Mouse (Mus musculus) stomach, embryonic 15.5 days (tissue): ENCODE results near the gene Strn. TPM values are rescaled to one million over a fixed set of nuclear protein-coding genes. Genes with fewer than 3 reads are reported as not detected.

ENCODE experiments used
- ATAC-seq: fragments of 200-750 bp; cut with Nextera tagmentation; 2 replicates; pipeline ENCODE4 v1.8.0; 2017; ENCODE audit warnings: low read depth, moderate number of reproducible peaks, moderate TSS enrichment; ENCODE audit not compliant: insufficient read depth, low FRiP score
- H3K27ac ChIP-seq: fragments of 300-500 bp; sonication (generic); 2 replicates; pipeline ENCODE4 v1.5.1; 2015; ENCODE audit warnings: mild to moderate bottlenecking, inconsistent platforms
- H3K27me3 ChIP-seq: fragments of 300-500 bp; sonication (generic); replicated peaks from 2 replicates; pipeline ENCODE4 v1.6.1; 2015; ENCODE audit warnings: inconsistent platforms
- H3K36me3 ChIP-seq: fragments of 300-500 bp; sonication (generic); 2 replicates; pipeline ENCODE4 v1.6.1; 2015; ENCODE audit warnings: inconsistent platforms
- H3K4me1 ChIP-seq: fragments of 300-500 bp; sonication (generic); 2 replicates; pipeline ENCODE4 v1.6.1; 2015; ENCODE audit warnings: inconsistent platforms
- H3K4me2 ChIP-seq: fragments of 300-500 bp; sonication (generic); 2 replicates; pipeline ENCODE4 v1.6.1; 2015; ENCODE audit warnings: mild to moderate bottlenecking, inconsistent platforms
- H3K4me3 ChIP-seq: fragments of 300-500 bp; sonication (generic); replicated peaks from 2 replicates; pipeline ENCODE4 v1.5.1; 2015; ENCODE audit warnings: inconsistent platforms
- H3K9ac ChIP-seq: fragments of 300-500 bp; sonication (generic); 2 replicates; pipeline ENCODE4 v1.6.1; 2015; ENCODE audit warnings: inconsistent platforms
- H3K9me3 ChIP-seq: fragments of 300-500 bp; sonication (generic); 2 replicates; pipeline ENCODE4 v1.6.1; 2016; ENCODE audit warnings: inconsistent platforms
- WGBS: fragments of 180-500 bp; shearing (Covaris S2); methylation state at CpG from one replicate; pipeline ENCODE4 v1.1.7; 2015; 5-methylcytosine and 5-hydroxymethylcytosine counted together
- polyA plus RNA-seq: library from polyadenylated mRNA; unstranded; fragments of >200 nt; fragmentation: Nextera tagmentation; extraction: Ambion mirVana; gene quantifications from 2 replicates; pipeline ENCODE4 v1.2.1, GENCODE M21; 2015

Strn gene
- polyA plus RNA-seq, 1 experiment from 2014 or later = 4.9 TPM

DNA sequence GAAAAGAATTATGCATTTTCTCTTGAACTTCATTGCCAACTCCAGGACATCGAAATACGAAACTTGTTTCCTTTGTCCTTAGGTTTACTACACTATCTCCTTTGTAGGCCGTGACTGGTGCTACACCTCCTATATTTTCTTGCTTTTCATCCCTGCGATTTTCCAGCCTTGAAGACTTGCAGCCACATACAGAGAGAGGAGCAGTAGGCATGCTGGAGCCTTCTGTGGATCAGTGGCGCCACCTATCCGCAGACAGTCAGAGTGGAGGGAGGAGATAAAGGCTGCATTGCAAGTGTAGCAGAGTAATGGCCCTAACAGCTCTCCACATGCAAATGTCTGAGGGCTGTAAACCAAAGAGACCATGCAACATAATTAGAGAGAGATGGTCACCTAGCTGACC, 125.9 kb downstream of the Strn start:
- 76% methylated on average over 6 of the region's 6 CpGs for WGBS
- H3K27ac ChIP-seq = no peak overlapping the region

DNA sequence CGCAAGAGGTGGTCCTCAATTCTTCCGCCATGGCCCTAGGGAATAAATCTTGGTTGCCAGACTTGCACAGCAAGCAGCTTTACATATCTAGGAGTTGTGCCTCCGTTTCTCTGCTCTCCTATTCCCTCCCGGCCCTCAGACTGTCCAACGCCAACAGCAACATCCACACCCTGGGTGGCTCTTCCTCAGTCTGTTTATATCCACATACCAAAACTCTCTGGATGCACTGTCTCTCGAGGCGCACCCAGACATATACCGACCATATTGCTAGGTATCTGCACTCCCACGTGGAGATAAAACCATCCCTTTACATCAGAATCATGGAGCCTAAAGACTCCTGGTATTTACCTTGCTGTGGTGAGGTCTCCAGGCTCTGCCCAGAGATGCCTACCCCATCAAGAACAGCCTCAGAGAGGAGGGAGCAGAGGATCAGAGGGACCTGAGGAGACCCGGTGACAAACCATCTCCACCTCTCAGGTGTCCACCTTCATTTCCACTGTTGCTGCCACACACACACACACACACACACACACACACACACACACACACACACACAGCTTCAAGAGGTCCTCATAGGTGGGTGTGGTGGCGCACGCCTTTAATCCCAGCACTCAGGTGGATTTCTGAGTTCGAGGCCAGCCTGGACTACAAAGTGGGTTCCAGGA, 127.7 kb downstream of the Strn start:
- ATAC-seq = no peak
- Histone ChIP-seq H3K9ac (no peak overlapping the region), H3K4me1 (no peaks in the 10 kb centered on the region), H3K27ac (no peak overlapping the region), H3K4me3 (no peak overlapping the region), H3K4me2 (no peak overlapping the region), H3K9me3 (no peaks in the 10 kb centered on the region), H3K36me3 (no peaks in the 10 kb centered on the region), H3K27me3 (no peaks in the 10 kb centered on the region)
- WGBS = 81% methylated on average over 13 of the region's 13 CpGs

More for the DNA sequence above, 125.9 kb downstream of the Strn start:
- no peaks in the 10 kb centered on the region for H3K27me3 ChIP-seq
- H3K4me3 ChIP-seq = no peak overlapping the region
- no peaks in the 10 kb centered on the region for H3K36me3 ChIP-seq
- no peak overlapping the region for H3K9ac ChIP-seq
- no peaks in the 10 kb centered on the region for H3K4me1 ChIP-seq
- H3K4me2 ChIP-seq = no peak overlapping the region
- H3K9me3 ChIP-seq = no peaks in the 10 kb centered on the region
- no peak for ATAC-seq

DNA sequence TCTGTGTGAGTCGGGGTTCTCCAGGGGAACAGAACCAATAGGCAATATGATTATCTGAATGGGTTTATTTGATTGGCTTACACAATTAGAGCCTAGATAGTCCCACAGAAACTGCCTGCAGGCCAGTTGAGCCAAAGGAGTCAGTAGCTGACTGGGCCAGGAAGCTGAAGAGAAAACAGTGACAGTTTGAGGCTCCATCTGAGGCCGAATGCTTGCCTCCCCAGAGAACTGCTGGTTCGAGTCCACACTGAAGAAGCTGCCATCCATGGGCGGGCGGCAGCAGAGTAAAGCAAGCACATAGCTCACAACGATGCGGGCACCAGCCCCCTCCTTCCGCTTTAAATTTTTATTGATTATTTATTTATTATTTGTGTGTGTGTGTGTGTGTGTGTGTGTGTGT, 128.3 kb downstream of the Strn start:
- H3K27me3 ChIP-seq = no peaks in the 10 kb centered on the region
- no peaks in the 10 kb centered on the region for H3K4me1 ChIP-seq
- ATAC-seq = no peak
- H3K9me3 ChIP-seq = no peaks in the 10 kb centered on the region
- H3K4me2 ChIP-seq = no peak overlapping the region
- WGBS = 75% methylated on average over 8 of the region's 8 CpGs
- H3K27ac ChIP-seq = no peak overlapping the region
- no peak overlapping the region for H3K4me3 ChIP-seq
- no peaks in the 10 kb centered on the region for H3K36me3 ChIP-seq
- no peak overlapping the region for H3K9ac ChIP-seq

DNA sequence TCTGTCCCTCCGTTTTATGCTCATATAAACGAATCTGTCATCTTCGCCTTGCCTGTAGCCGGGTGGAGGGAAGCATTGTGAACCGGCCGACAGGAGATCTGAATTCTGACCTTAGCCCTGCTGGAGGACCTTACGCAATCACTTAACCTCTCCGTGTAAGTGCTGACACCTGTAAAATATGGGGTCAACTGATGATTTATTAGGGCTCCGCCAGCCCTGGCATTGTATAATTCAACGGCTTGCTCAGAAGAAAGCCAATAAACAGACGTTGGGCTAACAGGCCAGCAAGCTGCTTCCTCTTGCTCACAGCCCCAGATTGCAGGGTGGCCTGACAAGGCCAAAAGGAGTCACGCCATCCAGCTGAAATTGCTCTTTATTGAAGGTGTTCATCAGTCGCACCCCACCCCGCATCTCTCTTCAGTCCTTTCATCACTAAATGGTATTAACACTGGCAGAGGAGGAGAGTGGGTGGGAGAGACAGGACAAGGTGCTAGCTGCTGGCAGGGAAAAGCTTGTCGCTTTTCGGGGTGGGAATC, 128.8 kb downstream of the Strn start:
- ATAC-seq = no peak
- H3K4me2 ChIP-seq = no peak overlapping the region
- 31% methylated on average over 16 of the region's 16 CpGs for WGBS
- H3K27ac ChIP-seq = no peak overlapping the region
- no peaks in the 10 kb centered on the region for H3K36me3 ChIP-seq
- H3K9ac ChIP-seq = no peak overlapping the region
- no peaks in the 10 kb centered on the region for H3K27me3 ChIP-seq
- H3K4me3 ChIP-seq = no peak overlapping the region
- no peaks in the 10 kb centered on the region for H3K4me1 ChIP-seq
- H3K9me3 ChIP-seq = no peaks in the 10 kb centered on the region

DNA sequence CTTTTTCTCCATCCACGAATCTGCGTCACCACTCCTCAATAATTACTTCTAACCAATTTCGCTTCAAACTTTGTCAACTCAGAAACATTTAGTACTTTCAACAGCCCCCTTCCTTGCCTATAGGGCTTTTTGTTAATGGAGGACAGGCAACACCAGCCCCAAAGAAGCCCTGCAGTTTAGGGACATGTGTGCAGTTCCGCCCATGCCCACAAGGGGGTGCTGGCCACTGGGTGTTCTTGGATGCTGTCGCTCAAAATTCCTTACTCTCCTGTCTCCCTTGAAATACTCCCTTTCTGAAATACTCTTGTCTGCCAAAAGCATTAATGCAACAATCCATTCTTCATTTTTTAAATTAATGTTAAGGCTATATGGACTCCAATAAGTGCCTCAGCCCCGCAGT, 132.6 kb downstream of the Strn start:
- no peak for ATAC-seq
- Histone ChIP-seq H3K27ac (no peak overlapping the region), H3K4me1 (no peaks in the 10 kb centered on the region), H3K27me3 (no peaks in the 10 kb centered on the region), H3K9ac (no peak overlapping the region), H3K4me2 (no peak overlapping the region), H3K36me3 (no peaks in the 10 kb centered on the region), H3K9me3 (no peaks in the 10 kb centered on the region), H3K4me3 (no peak overlapping the region)
- WGBS = 76% methylated on average over 6 of the region's 6 CpGs

DNA sequence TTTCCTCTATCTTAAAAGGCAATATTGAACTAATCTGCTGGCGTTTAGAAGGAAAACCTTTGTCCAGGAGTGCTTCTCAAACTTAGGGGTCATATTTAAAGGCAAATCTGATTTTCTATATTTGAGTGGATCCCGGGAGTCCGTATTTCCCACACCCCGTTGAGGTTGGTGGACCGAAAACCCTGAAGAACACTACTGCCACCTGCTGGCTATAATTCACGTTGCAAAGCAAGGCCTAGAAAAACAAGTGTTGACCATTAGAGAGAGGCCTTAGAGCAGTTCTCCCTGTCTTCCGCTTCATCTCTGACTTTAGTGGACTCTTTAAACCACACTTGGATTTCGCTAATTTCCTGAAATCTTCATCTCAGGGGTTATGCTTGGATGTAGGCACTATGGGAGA, 133.1 kb downstream of the Strn start:
- no peak for ATAC-seq
- no peaks in the 10 kb centered on the region for H3K36me3 ChIP-seq

DNA sequence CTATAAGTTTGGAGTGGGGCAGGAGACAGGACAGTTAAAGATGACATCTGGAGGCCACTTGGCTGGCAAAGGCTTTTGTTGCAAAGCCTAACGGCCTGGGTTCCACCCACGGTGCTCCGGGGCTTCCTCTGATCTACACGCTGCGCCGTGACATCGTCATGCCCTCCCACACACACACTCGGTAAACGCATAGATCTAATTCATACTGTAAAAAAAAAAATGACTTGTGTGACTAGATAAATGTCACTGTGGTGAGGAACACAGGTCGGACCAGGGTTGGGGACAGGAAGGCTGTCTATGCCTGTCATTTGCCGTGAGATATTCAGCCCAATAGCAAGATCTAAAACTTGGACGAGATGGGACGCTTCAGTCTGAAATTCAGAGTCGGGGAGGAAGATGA, 134.7 kb downstream of the Strn start:
- no peaks in the 10 kb centered on the region for H3K4me1 ChIP-seq
- no peaks in the 10 kb centered on the region for H3K27me3 ChIP-seq
- 80% methylated on average over 14 of the region's 14 CpGs for WGBS
- no peak overlapping the region for H3K9ac ChIP-seq
- H3K4me2 ChIP-seq = no peak overlapping the region
- H3K9me3 ChIP-seq = no peaks in the 10 kb centered on the region
- no peak overlapping the region for H3K27ac ChIP-seq
- H3K4me3 ChIP-seq = no peak overlapping the region
- no peaks in the 10 kb centered on the region for H3K36me3 ChIP-seq
- ATAC-seq = no peak

More for the DNA sequence above, 133.1 kb downstream of the Strn start:
- no peak overlapping the region for H3K4me2 ChIP-seq
- H3K4me3 ChIP-seq = no peak overlapping the region
- WGBS = 30% methylated on average over 8 of the region's 8 CpGs
- H3K27ac ChIP-seq = no peak overlapping the region
- H3K9ac ChIP-seq = no peak overlapping the region
- no peaks in the 10 kb centered on the region for H3K9me3 ChIP-seq
- no peaks in the 10 kb centered on the region for H3K27me3 ChIP-seq
- H3K4me1 ChIP-seq = no peaks in the 10 kb centered on the region

DNA sequence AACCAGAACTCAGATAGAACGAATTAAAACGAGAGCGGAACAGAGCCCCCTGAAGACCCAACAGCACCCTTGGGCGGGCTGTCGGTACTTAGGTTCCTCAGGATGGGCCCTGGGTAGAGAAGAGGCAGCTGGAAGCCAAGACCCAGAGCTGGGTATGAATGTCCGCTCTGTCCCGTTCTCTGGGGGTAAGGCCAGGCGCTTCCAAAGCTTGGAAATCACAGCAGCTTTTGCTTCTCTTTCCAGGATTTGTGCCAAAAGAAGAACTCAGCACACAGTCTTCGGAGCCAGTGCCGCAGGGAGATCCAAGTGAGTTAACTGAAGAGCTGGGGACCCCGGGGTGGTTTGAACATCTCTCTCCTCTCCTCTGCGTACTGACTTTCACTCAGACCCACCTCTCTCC, 135.4 kb downstream of the Strn start:
- Histone ChIP-seq H3K36me3 (no peaks in the 10 kb centered on the region), H3K9me3 (no peaks in the 10 kb centered on the region), H3K4me2 (no peak overlapping the region), H3K4me1 (no peaks in the 10 kb centered on the region), H3K9ac (no peak overlapping the region), H3K4me3 (no peak overlapping the region), H3K27me3 (no peaks in the 10 kb centered on the region), H3K27ac (no peak overlapping the region)
- WGBS = 83% methylated on average over 12 of the region's 12 CpGs
- no peak for ATAC-seq

DNA sequence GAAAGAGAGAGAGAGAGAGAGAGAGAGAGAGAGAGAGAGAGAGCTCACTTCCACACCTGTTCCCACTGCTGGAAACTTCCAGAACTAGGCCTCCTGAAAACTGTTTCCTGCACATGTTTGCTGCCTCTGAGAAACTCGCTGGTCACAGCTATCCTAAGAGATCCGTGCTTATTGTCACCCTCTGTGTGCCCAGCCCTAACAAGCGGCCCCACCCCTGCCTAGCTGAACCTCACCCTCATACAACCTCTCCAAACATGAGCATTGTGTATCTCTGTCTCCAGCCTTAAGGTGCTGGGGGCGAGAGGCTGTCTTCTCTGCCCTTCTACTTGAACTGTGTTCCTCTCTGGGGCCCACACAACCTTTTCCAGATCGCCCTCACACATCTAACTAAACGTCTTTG, 136.0 kb downstream of the Strn start:
- Histone ChIP-seq H3K36me3 (no peaks in the 10 kb centered on the region), H3K9ac (no peak overlapping the region), H3K27me3 (no peaks in the 10 kb centered on the region), H3K9me3 (no peaks in the 10 kb centered on the region), H3K4me1 (no peaks in the 10 kb centered on the region), H3K4me2 (no peak overlapping the region), H3K27ac (no peak overlapping the region), H3K4me3 (no peak overlapping the region)
- no peak for ATAC-seq
- 62% methylated on average over 6 of the region's 6 CpGs for WGBS

Other genes with a start within 250 kb of the Strn start
- 0.39 and 0.48 TPM in 2 replicates for gene Vit, start 229.1 kb downstream of the Strn start, polyA plus RNA-seq
- 10.0 and 13.3 TPM in 2 replicates for gene Heatr5b, start 98.2 kb upstream of the Strn start, polyA plus RNA-seq
- gene Gpatch11, start 98.4 kb upstream of the Strn start, polyA plus RNA-seq = 43.2 and 44.7 TPM in 2 replicates
- gene Eif2ak2, start 145.4 kb upstream of the Strn start, polyA plus RNA-seq = 16.0 and 16.4 TPM in 2 replicates
- gene Sult6b1, start 169.8 kb upstream of the Strn start, polyA plus RNA-seq = 0.14 and 0.35 TPM in 2 replicates
- gene Cebpzos, start 179.3 kb upstream of the Strn start, polyA plus RNA-seq = 113 and 115 TPM in 2 replicates
- gene Cebpz, start 199.9 kb upstream of the Strn start, polyA plus RNA-seq = 54.3 and 54.4 TPM in 2 replicates
- gene Ndufaf7, start 199.9 kb upstream of the Strn start, polyA plus RNA-seq = 51.7 and 57.7 TPM in 2 replicates